Mouse (Mus musculus): ENCODE results near the gene Dnmt1. TPM values are rescaled to one million over a fixed set of nuclear protein-coding genes. Genes with fewer than 3 reads are reported as not detected.

Gene Dnmt1
- total and polyA plus RNA-seq, 3 experiments = 89.9 to 145 (median 121) TPM

DNA sequence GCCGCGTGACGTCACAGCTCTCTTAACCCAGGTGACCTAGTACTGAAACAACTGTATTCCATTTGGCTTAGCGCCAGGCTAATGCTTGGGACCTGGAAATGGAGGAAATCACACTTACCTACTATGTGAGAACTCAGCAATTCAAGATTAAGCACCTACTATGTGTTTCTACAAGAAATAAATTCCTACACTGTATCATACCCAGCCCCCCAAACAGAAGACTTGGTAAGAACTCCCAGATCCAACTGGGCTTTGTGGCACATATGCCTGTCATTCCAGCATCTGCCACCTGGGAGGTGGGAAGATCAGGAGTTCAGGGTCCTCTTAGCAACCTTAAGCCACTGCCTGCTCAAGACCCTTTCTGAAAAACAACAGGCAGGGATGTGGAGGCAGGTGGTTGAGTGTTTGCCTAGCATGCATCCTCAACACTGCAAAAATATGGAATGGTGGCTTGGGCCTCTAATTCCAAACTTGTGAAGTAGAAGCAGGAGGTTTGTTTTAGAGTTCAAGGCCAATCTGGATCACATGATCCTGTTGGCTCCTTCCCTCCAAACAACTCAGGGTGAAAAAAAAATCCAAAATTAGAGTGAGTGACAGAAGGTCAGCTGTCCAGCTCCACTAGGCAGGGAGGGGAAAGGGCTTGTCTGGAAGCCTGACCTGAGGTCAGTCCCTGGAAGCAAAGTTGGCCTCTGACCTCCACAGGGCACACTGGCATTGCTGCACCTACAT, 17.4 kb upstream of the Dnmt1 start:
- peaks cover 16 to 40% of the 10 kb centered on the region in 2 experiments for H3K4me1 ChIP-seq (ENCODE audit: control insufficient read depth in 1 of 2, insufficient read depth in 2 of 2)
- in situ Hi-C loops (cut with MboI; ENCODE audit: low pct_ligation_motif_present, low pct_unique_long_range_greater_than_20kb, low sequenced_read_pairs) (no loop called here), dilution Hi-C loops (cut with MboI; ENCODE audit: extremely low pct_ligation_motif_present, extremely low pct_unique_long_range_greater_than_20kb, low sequenced_read_pairs) (no loop called here)
- no peak for DNase-seq (ENCODE audit: extremely low read depth)
- H3K9ac ChIP-seq (ENCODE audit: insufficient read depth, low read depth) = no peak overlapping the region
- H3K4me3 ChIP-seq (replicated peaks in 1 of 3; ENCODE audit: low read depth in 2 of 3, low read length in 2 of 3, poor library complexity in 1 of 3) = peak overlapping the region; percentile 74 to 79 (median 77)
- peaks cover 4% of the 10 kb centered on the region for H3K27me3 ChIP-seq (replicated peaks)
- H3K27ac ChIP-seq (ENCODE audit: insufficient read depth, low read depth) = no peak overlapping the region
- H3K36me3 ChIP-seq (replicated peaks in 1 of 2; ENCODE audit: control insufficient read depth in 1 of 2, insufficient read depth in 1 of 2, low read length in 1 of 2) = peaks cover 0 to 3% of the 10 kb centered on the region in 2 experiments
- TF ChIP-seq RAD21 (IDR thresholded peaks at IDR 0.05; ENCODE audit: low read depth, low read length) (no peak; the same call in 1 of the 2 replicates), JUN (IDR thresholded peaks at IDR 0.05; ENCODE audit: insufficient read depth, low read depth, low read length) (no peak), NRF1 (IDR thresholded peaks at IDR 0.05; ENCODE audit: low read depth, low read length) (0 out of 2 replicates have a peak, but pooled peaks have one; percentile 22), MYC (IDR thresholded peaks at IDR 0.05; ENCODE audit: low read depth, low read length) (no peak), ZKSCAN1 (IDR thresholded peaks at IDR 0.05; ENCODE audit: borderline replicate concordance, low read depth, low read length) (peak; percentile 85), EP300 (IDR thresholded peaks at IDR 0.05; ENCODE audit: low read length) (0 out of 2 replicates have a peak, but pooled peaks have one; percentile 1), POLR2AphosphoS2 (IDR thresholded peaks at IDR 0.05; ENCODE audit: low read depth, low read length) (no peak), MAZ (IDR thresholded peaks at IDR 0.05; ENCODE audit: low read depth, low read length) (no peak), ZNF384 (IDR thresholded peaks at IDR 0.05; ENCODE audit: low read depth, low read length) (no peak), KAT2A (IDR thresholded peaks at IDR 0.05; ENCODE audit: insufficient replicate concordance, low read length) (no peak), NELFE (IDR thresholded peaks at IDR 0.05; ENCODE audit: low read depth, low read length) (no peak), SIN3A (IDR thresholded peaks at IDR 0.05; ENCODE audit: low read length) (no peak)
- no peak overlapping the region for H3K4me2 ChIP-seq (ENCODE audit: insufficient read depth, low read depth, poor library complexity, severe bottlenecking)
- H3K9me3 ChIP-seq (replicated peaks; ENCODE audit: low read length) = no peaks in the 10 kb centered on the region
- no peaks in the 10 kb centered on the region for H3K79me2 ChIP-seq (replicated peaks; ENCODE audit: control insufficient read depth, extremely low read depth, insufficient read depth, poor library complexity, severe bottlenecking)

DNA sequence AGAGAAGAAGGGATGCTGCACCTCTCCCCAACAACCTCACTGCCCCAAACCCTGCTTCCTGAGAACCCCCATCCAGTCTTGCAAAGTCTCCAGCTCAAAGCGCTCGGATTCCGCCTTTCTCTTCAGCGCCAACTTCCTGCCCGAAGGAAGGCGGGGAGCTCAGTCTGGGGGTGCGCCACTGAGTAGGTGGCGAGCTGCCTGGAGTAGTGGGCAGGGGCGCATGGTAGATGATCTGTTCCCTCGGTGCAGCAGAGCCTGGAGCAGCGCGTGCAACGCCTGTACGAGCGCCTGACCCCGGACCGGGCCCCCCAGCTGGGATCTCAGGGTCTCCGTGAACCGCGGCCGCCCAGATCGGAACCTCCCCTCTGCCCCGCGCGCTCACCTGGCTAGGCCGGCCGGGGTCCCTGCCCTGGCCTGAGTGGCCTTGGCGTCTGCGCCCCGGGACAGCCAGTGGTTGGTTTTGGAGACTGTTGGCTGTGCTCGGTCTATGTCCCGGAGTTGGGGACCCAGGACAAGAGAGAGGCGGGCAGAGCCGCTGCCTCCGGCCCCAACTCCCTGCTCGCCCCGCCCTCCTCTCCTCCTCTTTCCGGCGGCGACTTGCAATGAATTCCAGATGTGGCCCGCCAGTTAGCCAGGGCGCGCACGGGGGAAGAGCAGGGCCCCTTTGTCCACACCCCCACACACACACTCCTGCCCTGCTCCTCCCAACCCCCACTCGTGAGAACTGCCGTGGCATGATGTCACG, 16.7 kb upstream of the Dnmt1 start, which contains the start of gene S1pr2:
Gene S1pr2 (minus strand): TSS at position 566 of the 745 bp plus-strand sequence.
- no peaks in the 10 kb centered on the region for H3K9me3 ChIP-seq (replicated peaks; ENCODE audit: low read length)
- dilution Hi-C loops (cut with MboI; ENCODE audit: extremely low pct_ligation_motif_present, extremely low pct_unique_long_range_greater_than_20kb, low sequenced_read_pairs) = no loop called here
- H3K4me3 ChIP-seq (replicated peaks in 1 of 3; ENCODE audit: low read depth in 2 of 3, low read length in 2 of 3, poor library complexity in 1 of 3) = peak within 1 kb of the TSS; percentile 74 to 79 (median 77)
- in situ Hi-C loops (cut with MboI; ENCODE audit: low pct_ligation_motif_present, low pct_unique_long_range_greater_than_20kb, low sequenced_read_pairs) = no loop called here
- H3K27ac ChIP-seq (ENCODE audit: insufficient read depth, low read depth) = no peak within 1 kb of the TSS
- peak within 1 kb of the TSS; percentile 58 for H3K9ac ChIP-seq (ENCODE audit: insufficient read depth, low read depth)
- peak within 1 kb of the TSS; percentile 89 for H3K4me2 ChIP-seq (ENCODE audit: insufficient read depth, low read depth, poor library complexity, severe bottlenecking)
- H3K27me3 ChIP-seq (replicated peaks) = peaks cover 2% of the 10 kb centered on the region
- peak; percentile 60 for DNase-seq (ENCODE audit: extremely low read depth)
- no peaks in the 10 kb centered on the region for H3K79me2 ChIP-seq (replicated peaks; ENCODE audit: control insufficient read depth, extremely low read depth, insufficient read depth, poor library complexity, severe bottlenecking)
- H3K36me3 ChIP-seq (replicated peaks in 1 of 2; ENCODE audit: control insufficient read depth in 1 of 2, insufficient read depth in 1 of 2, low read length in 1 of 2) = peaks cover 0 to 3% of the 10 kb centered on the region in 2 experiments
- H3K4me1 ChIP-seq (ENCODE audit: control insufficient read depth in 1 of 2, insufficient read depth in 2 of 2) = peaks cover 16 to 37% of the 10 kb centered on the region in 2 experiments
- TF ChIP-seq MAFK (IDR thresholded peaks at IDR 0.05; ENCODE audit: insufficient replicate concordance, low read length) (no peak), RAD21 (IDR thresholded peaks at IDR 0.05; ENCODE audit: low read depth, low read length) (no peak), MAZ (IDR thresholded peaks at IDR 0.05; ENCODE audit: low read depth, low read length) (peak; percentile 78), SMC3 (IDR thresholded peaks at IDR 0.05; ENCODE audit: low read depth, low read length) (no peak), ZNF384 (IDR thresholded peaks at IDR 0.05; ENCODE audit: low read depth, low read length) (no peak), SIN3A (IDR thresholded peaks at IDR 0.05; ENCODE audit: low read length) (no peak), UBTF (IDR thresholded peaks at IDR 0.05; ENCODE audit: low read depth, low read length) (no peak), E2F4 (IDR thresholded peaks at IDR 0.05; ENCODE audit: insufficient replicate concordance, low read depth, low read length) (no peak), USF2 (conservative IDR thresholded peaks at IDR 0.05; ENCODE audit: low read depth, low read length) (no peak), ELF1 (IDR thresholded peaks at IDR 0.05; ENCODE audit: low read depth, low read length) (no peak), HCFC1 (IDR thresholded peaks at IDR 0.05; ENCODE audit: low read depth, low read length) (peak; percentile 40; the same call in 1 of the 2 replicates), PAX5 (IDR thresholded peaks at IDR 0.05; ENCODE audit: low read length) (no peak), CHD1 (IDR thresholded peaks at IDR 0.05; ENCODE audit: low read depth, low read length) (no peak), NELFE (IDR thresholded peaks at IDR 0.05; ENCODE audit: low read depth, low read length) (no peak), TBP (conservative IDR thresholded peaks at IDR 0.05; ENCODE audit: low read depth, low read length) (no peak), TCF12 (IDR thresholded peaks at IDR 0.05; ENCODE audit: low read depth, low read length) (peak; percentile 36; the same call in 1 of the 2 replicates), ZKSCAN1 (IDR thresholded peaks at IDR 0.05; ENCODE audit: borderline replicate concordance, low read depth, low read length) (no peak), USF1 (IDR thresholded peaks at IDR 0.05; ENCODE audit: low read depth, low read length) (no peak), MYC (IDR thresholded peaks at IDR 0.05; ENCODE audit: low read depth, low read length) (no peak), ZC3H11A (IDR thresholded peaks at IDR 0.05; ENCODE audit: low read depth, low read length) (no peak), IRF4 (IDR thresholded peaks at IDR 0.05; ENCODE audit: low read depth, low read length) (peak; percentile 57; the same call in 1 of the 2 replicates), POLR2AphosphoS2 (IDR thresholded peaks at IDR 0.05; ENCODE audit: low read depth, low read length) (no peak), MEF2A (IDR thresholded peaks at IDR 0.05; ENCODE audit: borderline replicate concordance, low read depth, low read length) (peak; percentile 49; the same call in 1 of the 2 replicates), JUN (IDR thresholded peaks at IDR 0.05; ENCODE audit: insufficient read depth, low read depth, low read length) (no peak)

Measured in CH12.LX (cell line).